Mouse (Mus musculus) intestine, embryonic 16.5 days (tissue): ENCODE measurements around the gene Foxred2. TPM values are rescaled to one million over a fixed set of nuclear protein-coding genes. Genes with fewer than 3 reads are reported as not detected.

Experiments used
- ATAC-seq: fragments of 200-750 bp; cut with Nextera tagmentation; 2 replicates; pipeline ENCODE4 v1.8.0; 2017; ENCODE audit warnings: moderate TSS enrichment, moderate library complexity
- H3K27ac ChIP-seq: fragments of 300-500 bp; sonication (generic); 2 replicates; pipeline ENCODE4 v1.5.1; 2014; ENCODE audit warnings: mild to moderate bottlenecking, low read length
- H3K27me3 ChIP-seq: fragments of 300-500 bp; sonication (generic); replicated peaks from 2 replicates; pipeline ENCODE4 v1.6.1; 2014; ENCODE audit warnings: low read length, control low read depth, mixed read lengths; ENCODE audit not compliant: control insufficient read depth, insufficient read depth
- H3K36me3 ChIP-seq: fragments of 300-500 bp; sonication (generic); 2 replicates; pipeline ENCODE4 v1.6.1; 2014; ENCODE audit warnings: low read length, control low read depth; ENCODE audit not compliant: control insufficient read depth, insufficient read depth
- H3K4me1 ChIP-seq: fragments of 300-500 bp; sonication (generic); 2 replicates; pipeline ENCODE4 v1.6.1; 2014; ENCODE audit warnings: low read length, control low read depth, mixed read lengths; ENCODE audit not compliant: control insufficient read depth, insufficient read depth
- H3K4me2 ChIP-seq: fragments of 300-500 bp; sonication (generic); 2 replicates; pipeline ENCODE4 v1.6.1; 2014; ENCODE audit warnings: low read depth, low read length, control low read depth
- H3K4me3 ChIP-seq: fragments of 300-500 bp; sonication (generic); 2 replicates; pipeline ENCODE4 v1.5.1; 2014; ENCODE audit warnings: mild to moderate bottlenecking, low read length
- H3K9ac ChIP-seq: fragments of 300-500 bp; sonication (generic); 2 replicates; pipeline ENCODE4 v1.6.1; 2014; ENCODE audit warnings: low read depth, low read length
- H3K9me3 ChIP-seq: fragments of 300-500 bp; sonication (generic); 2 replicates; pipeline ENCODE4 v1.6.1; 2016; ENCODE audit warnings: low read length, control low read depth; ENCODE audit not compliant: control insufficient read depth
- whole genome bisulfite sequencing: fragments of 180-500 bp; shearing (Covaris S2); extraction: QIAGEN DNeasy Blood & Tissue Kit; methylation state at CpG from one replicate; pipeline ENCODE4 v1.1.7; 2014; 5-methylcytosine and 5-hydroxymethylcytosine counted together
- polyA plus RNA-seq: library from polyadenylated mRNA; unstranded; fragments of >200 nt; fragmentation: Nextera tagmentation; extraction: Ambion mirVana; gene quantifications from 2 replicates; pipeline ENCODE4 v1.2.1, GENCODE M21; 2015

The Foxred2 gene
- polyA plus RNA-seq, 1 experiment from 2014 or later, result 1.8 TPM

GRCm38 (mm10) chr15:77955440-77956403 is 800 bp downstream of the Foxred2 start:
- Histone ChIP-seq H3K36me3 (peaks cover 22% of the 10 kb centered on the region), H3K27ac (no peak overlapping the region), H3K4me3 (peak overlapping the region; percentile 58), H3K4me1 (peaks cover 17% of the 10 kb centered on the region), H3K27me3 (peaks cover 12% of the 10 kb centered on the region), H3K4me2 (peak overlapping the region; percentile 96), H3K9ac (peak overlapping the region; percentile 55), H3K9me3 (no peaks in the 10 kb centered on the region)
- peak; percentile 12; the same call in 1 of the 2 replicates for ATAC-seq
- WGBS, result 9% methylated on average over 52 of the region's 52 CpGs

GRCm38 (mm10) chr15:77954362-77954761 is 2.2 kb downstream of the Foxred2 start:
- peaks cover 12% of the 10 kb centered on the region for H3K27me3 ChIP-seq
- H3K4me2 ChIP-seq, result no peak overlapping the region
- ATAC-seq, result no peak
- peaks cover 9% of the 10 kb centered on the region for H3K36me3 ChIP-seq
- no peak overlapping the region for H3K4me3 ChIP-seq
- no peak overlapping the region for H3K27ac ChIP-seq
- H3K9me3 ChIP-seq, result no peaks in the 10 kb centered on the region
- WGBS, result 95% methylated on average over 2 of the region's 2 CpGs
- H3K9ac ChIP-seq, result no peak overlapping the region
- H3K4me1 ChIP-seq, result peaks cover 17% of the 10 kb centered on the region

GRCm38 (mm10) chr15:77952921-77953320 is 3.6 kb downstream of the Foxred2 start:
- 76% methylated on average over 3 of the region's 3 CpGs for WGBS
- Histone ChIP-seq H3K4me2 (no peak overlapping the region), H3K9me3 (no peaks in the 10 kb centered on the region), H3K27me3 (peaks cover 12% of the 10 kb centered on the region), H3K9ac (no peak overlapping the region), H3K36me3 (no peaks in the 10 kb centered on the region), H3K4me1 (peaks cover 17% of the 10 kb centered on the region), H3K27ac (no peak overlapping the region), H3K4me3 (no peak overlapping the region)
- no peak for ATAC-seq

- 87% methylated on average over 7 of the region's 7 CpGs for WGBS
- no peaks in the 10 kb centered on the region for H3K9me3 ChIP-seq
- H3K4me2 ChIP-seq, result no peak overlapping the region
- no peaks in the 10 kb centered on the region for H3K4me1 ChIP-seq
- H3K4me3 ChIP-seq, result no peak overlapping the region
- no peak overlapping the region for H3K27ac ChIP-seq
- ATAC-seq, result no peak
- no peaks in the 10 kb centered on the region; the same call in 1 of the 2 replicates for H3K27me3 ChIP-seq
- no peaks in the 10 kb centered on the region for H3K36me3 ChIP-seq
- no peak overlapping the region for H3K9ac ChIP-seq
Measured at GRCm38 (mm10) chr15:77949061-77949460, 7.5 kb downstream of the Foxred2 start.

- Histone ChIP-seq H3K4me3 (no peak overlapping the region), H3K9ac (no peak overlapping the region), H3K27me3 (no peaks in the 10 kb centered on the region), H3K27ac (no peak overlapping the region), H3K4me1 (no peaks in the 10 kb centered on the region), H3K4me2 (no peak overlapping the region), H3K9me3 (no peaks in the 10 kb centered on the region), H3K36me3 (no peaks in the 10 kb centered on the region)
- no peak for ATAC-seq
- WGBS, result 76% methylated on average over 4 of the region's 4 CpGs
Measured at GRCm38 (mm10) chr15:77945711-77946110, 10.8 kb downstream of the Foxred2 start.

GRCm38 (mm10) chr15:77941563-77941962 is 15.0 kb downstream of the Foxred2 start:
- WGBS, result 71% methylated on average over 3 of the region's 3 CpGs
- Histone ChIP-seq H3K36me3 (no peaks in the 10 kb centered on the region), H3K27me3 (no peaks in the 10 kb centered on the region), H3K4me3 (no peak overlapping the region), H3K27ac (no peak overlapping the region), H3K9ac (no peak overlapping the region), H3K4me1 (no peaks in the 10 kb centered on the region), H3K9me3 (no peaks in the 10 kb centered on the region), H3K4me2 (no peak overlapping the region)
- ATAC-seq, result no peak

- H3K4me3 ChIP-seq, result no peak overlapping the region
- ATAC-seq, result no peak
- H3K36me3 ChIP-seq, result no peaks in the 10 kb centered on the region
- H3K4me2 ChIP-seq, result no peak overlapping the region
- WGBS, result 83% methylated on average over 5 of the region's 5 CpGs
- no peak overlapping the region for H3K9ac ChIP-seq
- H3K4me1 ChIP-seq, result peaks cover 4% of the 10 kb centered on the region
- no peaks in the 10 kb centered on the region for H3K9me3 ChIP-seq
- H3K27me3 ChIP-seq, result no peaks in the 10 kb centered on the region
- no peak overlapping the region for H3K27ac ChIP-seq
Measured at GRCm38 (mm10) chr15:77938516-77938915, 18.0 kb downstream of the Foxred2 start.

GRCm38 (mm10) chr15:77935673-77936375 is 20.7 kb downstream of the Foxred2 start:
- no peak overlapping the region for H3K4me2 ChIP-seq
- no peaks in the 10 kb centered on the region for H3K36me3 ChIP-seq
- no peak for ATAC-seq
- no peak overlapping the region for H3K4me3 ChIP-seq
- peaks cover 7% of the 10 kb centered on the region for H3K4me1 ChIP-seq
- no peaks in the 10 kb centered on the region for H3K9me3 ChIP-seq
- no peak overlapping the region for H3K9ac ChIP-seq
- H3K27me3 ChIP-seq, result no peaks in the 10 kb centered on the region
- WGBS, result 72% methylated on average over 14 of the region's 14 CpGs
- no peak overlapping the region for H3K27ac ChIP-seq

GRCm38 (mm10) chr15:77934968-77935367 is 21.6 kb downstream of the Foxred2 start:
- Histone ChIP-seq H3K4me2 (no peak overlapping the region), H3K4me3 (no peak overlapping the region), H3K27me3 (no peaks in the 10 kb centered on the region), H3K9ac (no peak overlapping the region), H3K4me1 (peaks cover 7% of the 10 kb centered on the region), H3K27ac (no peak overlapping the region), H3K9me3 (no peaks in the 10 kb centered on the region), H3K36me3 (no peaks in the 10 kb centered on the region)
- WGBS, result 67% methylated on average over 5 of the region's 5 CpGs
- ATAC-seq, result no peak
